Mouse (Mus musculus) T-cell, adult 2 months (primary cell): ENCODE data around the gene Dmd.

Experiments
- DNase-seq: peaks from one replicate; pipeline ENCODE4 v3.0.0; 2022; ENCODE audit warnings: low spot score

The Dmd gene

DNA sequence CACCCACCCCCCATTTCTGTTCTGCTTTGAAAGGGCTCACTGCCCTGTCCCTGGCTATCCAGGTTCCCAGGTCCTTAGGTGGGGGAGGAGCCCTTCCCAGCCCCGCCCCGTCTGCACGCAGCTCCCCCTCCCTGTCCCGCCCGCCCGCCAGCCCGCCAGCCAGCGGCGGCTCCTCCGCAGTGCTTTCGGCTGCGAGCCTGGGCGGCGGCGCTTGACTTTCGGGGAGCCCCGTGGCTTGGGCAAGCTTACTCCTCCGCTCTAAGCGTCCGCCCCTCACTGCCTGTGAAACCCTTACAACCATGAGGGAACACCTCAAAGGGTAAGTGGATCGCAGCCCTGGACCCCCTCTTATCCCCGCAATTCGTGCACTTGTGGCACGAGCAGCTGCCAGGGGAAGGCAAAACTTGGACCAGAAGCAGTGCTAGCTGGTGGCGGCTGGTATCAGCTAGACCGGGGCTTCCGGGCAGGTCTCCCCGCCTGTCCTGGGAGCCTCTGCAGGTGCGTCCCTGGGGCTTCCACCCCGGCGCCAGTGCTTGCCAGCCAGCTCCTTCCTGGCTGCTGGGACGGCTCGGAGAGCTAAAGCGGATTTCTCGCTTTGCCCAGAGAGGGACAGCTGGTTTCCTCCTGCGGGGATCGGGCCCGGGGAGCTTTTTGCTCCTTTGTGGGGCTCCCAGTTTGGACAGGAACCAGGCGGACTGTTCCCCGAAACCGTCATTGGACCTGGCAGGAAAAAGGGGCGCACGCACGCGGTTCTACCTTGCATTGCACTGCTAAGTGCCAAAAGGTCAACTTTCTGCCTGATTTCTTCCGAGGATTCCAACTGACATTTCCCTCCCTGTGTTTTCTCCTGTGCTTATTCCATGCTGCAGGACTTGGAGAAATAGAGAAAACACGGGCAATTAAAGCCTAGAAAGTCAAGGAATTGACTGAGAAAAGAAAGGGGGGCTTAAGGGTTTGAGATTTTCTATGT is 2099.8 kb downstream of the Dmd start:
- no peak for DNase-seq

DNA sequence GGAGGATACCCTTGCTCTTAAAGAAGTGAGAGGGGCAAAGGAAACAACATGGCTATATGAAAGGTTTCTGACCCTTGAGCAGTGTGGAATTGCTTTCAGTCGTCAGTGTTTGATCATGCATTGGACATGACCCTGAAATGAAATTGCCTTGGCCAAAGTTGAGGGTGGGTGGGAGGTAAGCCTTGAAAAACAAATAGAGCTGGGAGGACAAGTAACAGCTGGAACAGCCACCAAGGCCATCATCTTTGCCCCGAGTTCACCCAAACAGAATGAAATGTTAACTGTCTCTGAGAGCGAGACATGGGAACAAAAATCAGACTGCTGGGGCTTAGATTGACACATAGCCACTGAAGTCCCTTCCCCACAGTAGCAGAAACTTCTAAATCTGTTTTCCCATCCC is 2100.9 kb downstream of the Dmd start:
- DNase-seq: no peak

DNA sequence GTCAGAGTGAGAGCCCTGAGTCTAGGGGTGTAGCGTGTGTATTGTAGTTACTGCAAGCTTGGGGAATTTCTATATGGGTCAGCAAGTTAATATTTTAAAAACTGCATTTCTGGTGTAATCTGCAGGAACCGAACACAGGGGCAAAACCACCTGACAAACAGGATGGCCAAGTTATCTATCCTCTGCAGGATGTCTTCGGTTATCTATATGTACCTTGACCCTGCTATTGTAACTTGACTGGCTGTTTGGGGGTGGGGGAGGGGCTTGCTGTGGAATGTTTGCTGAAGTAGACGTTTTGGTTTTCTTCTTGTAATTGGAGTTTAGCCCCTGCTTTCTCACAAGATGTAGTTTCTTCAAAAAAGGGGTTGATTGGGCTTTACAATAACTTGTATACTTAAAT is 2124.9 kb downstream of the Dmd start:
- DNase-seq: no peak

DNA sequence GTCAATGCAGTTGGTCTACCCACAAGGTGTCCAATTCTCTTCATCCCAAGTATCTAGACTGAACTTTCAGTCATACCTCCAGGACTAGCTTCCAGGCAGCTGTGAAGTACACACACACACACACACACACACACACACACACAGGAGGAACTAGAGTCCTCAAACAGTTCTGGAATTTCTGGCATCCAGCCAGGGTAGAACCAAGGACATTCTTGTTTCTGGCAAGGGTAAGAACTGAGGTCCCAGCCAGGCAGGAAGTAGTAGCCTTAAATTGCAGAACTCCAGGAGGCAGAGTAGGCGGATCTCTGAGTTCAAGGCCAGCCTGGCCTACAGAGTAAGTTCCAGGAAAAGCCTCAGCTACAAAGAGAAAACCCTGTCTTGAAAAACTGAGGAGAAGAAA is 2128.2 kb downstream of the Dmd start:
- no peak for DNase-seq

DNA sequence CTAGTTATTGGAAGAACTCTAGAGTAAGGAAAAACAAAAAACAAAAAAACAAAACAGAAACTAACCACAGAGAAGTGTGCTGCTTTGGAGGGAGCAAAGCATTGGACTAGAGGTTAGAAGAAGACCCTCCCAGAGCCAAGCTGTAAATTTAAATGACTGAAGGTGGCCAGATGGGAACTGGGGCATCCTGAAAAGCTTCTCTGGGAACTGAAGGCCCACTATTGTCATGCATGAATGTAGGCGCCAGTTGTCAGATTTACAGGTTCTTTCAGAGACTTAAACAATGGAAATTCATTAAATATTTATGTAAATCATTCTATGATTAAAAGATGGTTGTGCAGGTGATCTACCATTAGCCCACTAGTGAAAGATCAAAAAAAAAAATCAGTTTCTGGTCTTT is 2128.9 kb downstream of the Dmd start:
- no peak for DNase-seq

DNA sequence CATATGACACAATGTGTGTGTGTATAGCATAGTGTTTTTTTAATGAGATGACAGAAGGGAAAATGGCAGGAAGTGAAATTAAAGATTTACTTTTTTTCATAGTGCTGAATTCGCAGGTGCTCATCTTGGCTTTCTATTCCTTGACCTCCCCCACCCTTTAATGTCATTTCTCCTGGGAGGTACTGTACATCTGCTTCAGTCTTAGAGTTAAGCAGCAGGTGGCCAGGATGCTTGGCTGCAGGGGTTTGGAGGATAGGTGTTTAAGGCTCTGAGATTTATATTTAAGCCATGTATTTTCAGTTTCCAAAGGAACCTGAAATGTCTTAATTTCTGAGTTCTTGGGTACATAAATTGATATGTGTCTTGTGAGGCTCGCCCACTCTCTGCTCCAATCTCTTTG is 2130.5 kb downstream of the Dmd start:
- DNase-seq: no peak

DNA sequence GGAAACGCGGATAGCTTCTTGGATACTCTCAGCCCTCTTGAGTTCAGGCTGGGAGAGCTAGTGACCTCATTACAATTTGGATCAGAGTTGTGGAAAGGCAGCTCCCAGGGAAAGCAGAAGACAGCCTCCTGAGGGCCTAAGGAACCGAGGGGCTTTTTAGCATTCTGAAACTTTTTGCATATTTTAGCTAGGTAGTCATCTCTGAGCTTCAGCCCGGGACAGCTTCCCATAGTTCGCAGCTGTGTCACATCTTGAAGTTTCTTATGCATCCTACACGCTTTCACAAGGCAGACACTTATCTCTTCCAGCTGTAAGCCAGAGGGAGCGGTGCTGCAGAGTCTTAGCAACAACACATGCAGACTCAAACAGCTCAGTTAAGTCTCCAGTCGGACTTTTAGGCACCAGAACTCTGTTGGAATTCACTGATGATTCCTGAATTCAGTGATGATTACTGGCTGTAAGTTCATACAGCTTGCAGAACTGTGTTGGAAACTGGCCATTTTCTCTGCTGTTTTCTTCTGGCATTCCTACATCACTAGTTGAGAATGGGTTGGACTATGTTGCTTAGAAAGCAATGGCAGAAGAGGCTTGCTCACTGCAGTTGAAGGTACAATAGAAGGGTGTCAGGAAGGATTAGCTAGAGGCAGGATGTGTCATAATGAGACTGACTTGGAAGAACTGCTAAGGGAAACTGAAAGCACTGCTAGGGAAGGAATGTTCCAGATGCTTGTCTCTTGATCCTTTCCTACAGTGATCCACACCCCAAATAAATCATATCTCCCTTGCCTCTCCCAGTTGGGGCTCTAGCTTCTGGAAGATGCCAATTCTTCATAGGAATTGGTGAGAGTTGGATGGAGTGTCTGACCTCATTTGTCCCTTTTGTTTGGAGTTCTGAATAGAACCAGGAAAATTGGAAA is 2135.8 kb downstream of the Dmd start:
- DNase-seq: no peak

DNA sequence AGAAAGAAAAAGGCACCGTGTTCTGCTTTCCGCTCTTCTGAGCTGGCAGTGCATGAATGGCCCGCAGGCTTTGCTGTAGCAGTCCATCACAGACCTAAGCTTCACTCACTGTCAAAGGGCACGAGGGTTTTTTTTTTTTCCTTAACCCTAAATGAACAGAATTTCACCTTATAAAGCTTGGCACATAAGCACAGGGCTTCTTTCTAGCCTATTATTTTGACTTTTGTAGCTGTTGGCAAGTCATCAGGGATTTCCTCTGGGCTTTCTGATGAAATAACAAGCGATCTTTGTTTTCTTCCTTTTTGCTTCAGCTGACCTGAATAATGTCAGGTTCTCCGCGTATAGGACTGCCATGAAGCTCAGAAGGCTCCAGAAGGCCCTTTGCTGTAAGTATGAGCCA is 2140.8 kb downstream of the Dmd start:
- DNase-seq: no peak

DNA sequence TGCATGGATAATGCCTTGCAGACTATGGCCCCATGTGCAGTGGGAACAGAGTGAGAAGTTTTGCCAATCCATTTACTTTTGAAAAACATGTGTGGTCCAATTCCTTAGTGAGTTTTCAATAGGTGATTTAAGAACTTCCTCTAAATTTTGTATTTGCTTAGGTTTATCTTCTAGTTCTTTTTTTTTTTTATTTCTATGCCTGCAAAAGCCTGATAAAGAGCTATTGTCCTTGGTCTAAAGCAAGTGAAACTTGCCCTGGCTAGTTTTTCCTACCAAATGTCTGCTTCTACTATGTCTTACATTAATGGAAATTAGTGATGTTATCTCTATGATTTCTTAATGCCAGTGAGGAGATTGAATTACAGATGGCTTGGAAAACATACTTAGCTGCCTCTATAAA is 2144.7 kb downstream of the Dmd start:
- DNase-seq: no peak

DNA sequence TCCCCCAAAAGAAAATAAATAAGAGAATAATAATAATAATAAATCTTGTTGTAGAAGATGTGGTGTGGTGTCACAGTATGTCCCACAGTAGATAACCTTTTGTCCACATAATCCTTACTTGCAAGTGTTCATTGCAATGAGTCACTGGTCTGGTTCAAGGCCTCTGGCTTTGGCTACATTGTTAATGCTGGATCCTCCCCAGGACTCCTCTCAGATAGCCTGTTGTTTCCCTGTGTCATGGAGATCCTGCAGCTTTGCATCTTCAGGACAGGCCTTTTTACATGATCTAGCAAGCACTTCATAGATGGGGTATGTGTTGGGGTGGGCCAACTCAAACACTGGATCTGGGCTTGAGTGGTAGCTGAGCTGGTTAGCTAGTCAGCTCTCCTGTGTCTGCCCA is 2150.0 kb downstream of the Dmd start:
- DNase-seq: no peak

DNA sequence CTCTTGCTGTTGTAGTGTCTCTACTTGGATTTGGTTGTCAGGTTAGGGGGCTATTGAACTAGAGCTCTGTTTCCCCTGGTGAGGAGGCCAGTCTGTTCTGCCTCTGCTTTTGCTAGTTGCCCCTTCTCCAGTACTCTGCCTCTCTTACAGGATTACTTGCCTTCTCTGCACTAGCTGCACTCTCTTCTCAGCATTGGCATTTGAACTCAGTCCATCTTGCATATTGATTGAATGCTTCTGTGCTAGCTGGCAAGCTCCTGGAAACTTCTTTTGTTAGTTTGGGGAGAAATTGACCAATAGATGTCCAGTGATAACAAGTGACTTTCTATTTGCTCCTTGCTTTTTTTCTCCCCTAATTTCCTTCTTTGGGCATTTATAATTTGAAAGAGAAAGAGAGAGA is 2163.7 kb downstream of the Dmd start:
- DNase-seq: no peak

DNA sequence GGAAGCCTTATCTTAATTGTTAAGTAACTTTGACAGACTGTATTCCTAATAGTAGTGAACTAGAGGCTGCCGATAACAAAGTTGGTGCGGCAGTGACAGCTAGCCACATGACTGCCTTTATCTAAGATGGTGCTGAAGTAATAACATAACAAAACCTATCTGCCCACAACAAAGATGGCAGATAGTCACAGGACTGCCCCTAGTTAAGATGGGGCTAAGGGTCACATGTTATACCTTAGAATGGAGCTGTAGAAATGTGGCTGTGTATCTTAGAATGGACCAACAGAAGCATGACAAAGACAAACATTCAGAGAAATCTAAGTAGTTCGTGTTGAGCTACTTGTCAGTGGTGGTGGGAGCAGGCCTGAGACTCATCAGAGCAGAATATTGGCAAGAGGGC is 2184.0 kb downstream of the Dmd start:
- DNase-seq: no peak

DNA sequence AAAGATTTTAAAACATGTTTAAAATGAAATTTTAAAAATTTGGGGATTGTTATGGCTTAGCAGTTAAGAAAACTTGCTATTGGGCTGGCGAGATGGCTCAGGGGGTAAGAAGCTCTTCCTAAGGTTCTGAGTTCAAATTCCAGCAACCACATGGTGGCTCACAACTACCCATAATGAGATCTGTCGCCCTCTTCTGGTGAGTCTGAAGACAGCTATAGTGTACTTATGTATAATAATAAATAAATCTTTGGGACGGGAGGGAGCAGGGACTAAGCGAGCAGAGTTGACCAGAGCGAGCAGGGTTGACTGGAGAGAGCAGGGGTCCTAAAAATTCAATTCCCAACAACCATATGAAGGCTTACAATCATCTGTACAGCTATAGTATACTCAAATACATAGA is 2188.6 kb downstream of the Dmd start:
- no peak for DNase-seq

DNA sequence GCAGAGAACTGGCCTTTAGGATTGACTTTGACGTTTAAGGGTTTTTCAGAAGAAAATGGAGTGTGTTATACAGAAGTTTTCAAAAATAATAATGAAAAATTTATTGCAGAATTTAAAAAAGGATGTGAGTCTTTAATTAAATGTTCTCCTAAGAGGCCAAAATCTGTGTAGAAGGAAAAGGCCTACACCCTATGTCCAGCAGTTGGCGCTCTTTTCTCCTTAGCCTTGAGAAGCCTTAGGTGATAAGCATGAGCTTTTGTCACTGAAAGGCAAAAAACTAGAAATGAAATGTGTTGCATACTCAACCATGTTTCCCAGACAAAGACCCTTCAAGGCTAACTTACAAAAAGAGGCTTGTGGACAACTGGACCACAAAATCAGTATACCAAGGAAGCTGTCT is 2222.6 kb downstream of the Dmd start:
- no peak for DNase-seq

DNA sequence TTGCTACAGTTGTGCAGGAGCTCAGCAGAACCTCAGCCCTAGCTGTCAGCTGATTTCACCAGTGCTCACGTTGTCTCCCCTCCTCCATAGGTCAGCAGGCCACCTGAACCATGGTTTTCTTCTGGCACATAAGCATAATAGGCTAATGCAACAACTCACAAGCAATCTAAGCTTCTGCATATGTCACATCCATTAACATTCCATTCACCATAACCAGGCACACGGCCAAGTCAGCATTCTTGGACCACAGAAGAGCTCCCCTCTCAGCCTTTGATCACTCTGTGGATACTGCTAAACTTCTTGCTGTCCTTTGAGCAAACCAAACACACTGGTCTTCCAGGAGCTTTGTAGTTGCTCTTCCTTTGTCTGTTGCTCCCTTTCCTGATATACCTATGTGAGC is 2238.9 kb downstream of the Dmd start:
- DNase-seq: no peak

DNA sequence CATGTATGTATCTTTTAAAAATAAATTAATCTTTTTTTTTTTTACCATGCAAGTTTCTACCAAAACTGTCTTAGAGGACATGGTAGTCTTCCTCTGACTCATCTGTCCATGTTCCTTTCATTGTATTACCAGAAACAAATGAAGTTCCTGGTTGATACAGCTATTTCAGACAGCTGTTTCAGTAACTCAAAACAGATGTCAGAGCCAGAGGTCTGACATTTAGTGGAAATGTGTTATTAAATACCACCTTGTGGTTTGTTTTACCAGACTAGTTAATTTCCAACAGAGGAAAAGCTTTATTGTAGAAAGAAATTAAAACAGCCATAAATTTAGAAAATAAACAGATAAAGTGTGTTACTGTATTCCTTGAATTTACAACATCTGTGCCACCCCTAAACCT is 2245.2 kb downstream of the Dmd start:
- no peak for DNase-seq

DNA sequence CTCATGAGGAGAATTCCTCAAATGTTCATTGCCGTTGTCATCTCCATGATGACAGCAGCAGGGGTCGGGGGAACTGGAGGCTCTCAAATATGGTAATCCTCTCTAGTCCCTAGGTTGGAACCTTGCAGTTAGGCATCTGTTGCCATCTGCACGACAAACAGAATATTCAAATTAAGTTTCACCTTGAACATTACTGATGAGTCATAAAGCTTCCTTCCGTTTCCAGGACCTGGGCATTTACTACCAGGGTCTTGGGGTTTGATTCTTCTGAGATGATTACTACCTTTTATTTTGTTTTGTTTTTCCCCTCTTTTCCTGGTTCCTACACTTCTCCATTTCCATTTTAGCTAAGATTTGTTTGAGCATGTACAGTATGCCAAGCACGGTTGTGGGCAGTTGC is 2249.0 kb downstream of the Dmd start:
- DNase-seq: no peak

DNA sequence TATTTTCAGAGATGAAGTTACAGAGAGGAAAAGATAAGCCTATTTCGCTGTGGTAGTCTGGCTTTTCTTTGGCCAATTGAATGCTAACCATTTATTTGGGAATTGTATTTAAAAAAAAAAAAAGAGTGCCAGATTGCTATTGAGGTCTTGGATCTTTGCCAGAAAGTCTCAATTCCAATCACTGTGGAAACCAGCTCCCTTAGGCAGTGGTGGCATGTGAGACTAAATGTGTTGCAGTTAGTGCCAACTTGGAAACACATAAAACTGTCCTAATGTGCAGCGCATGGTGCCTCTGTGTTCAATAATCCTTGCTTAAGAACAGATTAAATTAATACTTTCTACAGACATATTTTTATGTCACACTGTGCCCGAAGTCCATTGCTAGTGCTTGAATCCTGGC is 2250.7 kb downstream of the Dmd start:
- no peak for DNase-seq

DNA sequence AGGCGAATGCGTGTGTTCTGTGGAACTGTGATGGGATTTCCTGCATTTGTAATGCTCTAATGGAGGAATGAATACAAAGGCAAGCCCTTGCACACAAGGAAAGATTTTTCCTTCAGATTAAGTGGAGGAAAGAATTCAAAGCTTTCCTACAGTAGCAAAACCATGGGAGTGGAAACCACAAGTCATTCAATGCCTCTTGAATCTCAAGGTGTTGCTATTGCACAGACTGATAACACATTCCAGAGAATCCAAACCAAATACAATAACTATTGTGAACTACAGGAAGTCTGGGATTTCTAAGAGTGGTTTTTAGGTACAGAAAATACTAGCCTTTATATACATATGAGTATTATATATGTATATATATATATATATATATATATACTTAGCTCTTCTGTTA is 2258.3 kb downstream of the Dmd start:
- no peak for DNase-seq

DNA sequence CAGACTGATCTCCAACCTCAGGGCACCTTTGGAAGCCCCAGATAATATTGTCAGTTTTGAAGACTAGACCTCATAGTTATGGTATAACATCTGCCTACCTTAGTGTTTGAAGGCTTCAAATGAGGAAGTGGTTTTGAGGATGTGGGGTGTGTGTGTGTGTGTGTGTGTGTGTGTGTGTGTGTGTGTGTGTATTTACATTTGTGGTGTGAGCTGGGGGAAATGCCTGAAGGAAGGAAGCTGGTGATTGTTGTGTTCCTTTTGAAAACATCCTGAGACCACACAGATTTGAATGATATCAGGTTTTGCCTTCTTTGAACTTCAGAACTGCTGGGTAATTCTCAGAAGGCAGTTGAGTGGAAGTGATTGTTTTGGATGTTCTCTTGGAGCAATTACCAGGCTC is 2278.2 kb downstream of the Dmd start:
- peak; percentile 38 for DNase-seq

DNA sequence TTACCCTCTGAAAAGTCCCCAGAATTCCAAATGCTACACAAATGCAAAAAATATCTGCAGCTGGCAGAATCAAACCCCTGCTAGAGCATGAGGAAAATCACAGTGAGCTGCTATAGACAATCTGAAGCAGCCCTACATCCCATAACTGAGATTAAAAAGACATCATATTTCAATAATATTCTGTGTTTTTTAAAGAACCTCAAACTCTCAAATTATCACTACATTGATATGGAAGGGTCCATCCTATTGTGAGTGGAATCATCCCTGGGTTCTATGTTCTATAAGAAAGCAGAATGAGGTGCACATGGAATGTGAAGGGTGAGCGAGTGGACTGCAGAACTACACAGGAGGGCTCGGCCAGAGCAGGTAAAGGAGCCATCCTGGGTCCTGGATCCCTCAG is 2300.7 kb downstream of the Dmd start, which contains the start of gene Fthl17a:
TSS of gene Fthl17a (plus strand) at position 301 of the 400 bp plus-strand sequence.
- no peak for DNase-seq
